Mouse (Mus musculus): ENCODE data around the gene Ctbs.
"Not testable (repeated sequence)": the region's sequence is repeated elsewhere in the genome, so short reads cannot be mapped to it uniquely, and the experiment has no call there.

Gene Ctbs

DNA sequence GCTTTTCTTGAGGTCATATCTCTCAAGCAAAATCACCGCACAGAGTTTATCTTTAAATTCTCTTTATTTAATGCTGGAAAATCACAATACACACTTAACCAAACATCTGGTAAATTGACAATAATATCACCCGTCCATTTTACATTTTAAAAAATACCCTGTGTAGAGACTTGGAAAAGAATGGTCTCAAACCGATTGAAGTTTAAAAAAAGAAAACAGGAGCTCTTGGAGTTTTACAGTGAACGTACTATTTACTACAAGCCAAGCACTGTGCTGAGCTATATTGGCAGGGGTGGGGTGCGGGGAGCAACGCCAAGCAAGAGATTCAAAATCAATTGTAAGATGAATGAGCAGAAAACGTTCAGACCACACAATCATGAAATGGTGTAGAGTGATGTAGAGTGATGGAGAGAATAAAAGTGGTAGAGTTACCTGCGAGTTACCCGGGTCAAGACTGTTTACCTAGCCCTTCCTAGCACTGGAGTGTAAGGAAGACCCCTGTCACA is at the start of gene Ctbs:
TSS of gene Ctbs (plus strand) at position 51 of the 506 bp plus-strand sequence.
- no peak for DNase-seq (ENCODE audit: low read depth, low spot score)

DNA sequence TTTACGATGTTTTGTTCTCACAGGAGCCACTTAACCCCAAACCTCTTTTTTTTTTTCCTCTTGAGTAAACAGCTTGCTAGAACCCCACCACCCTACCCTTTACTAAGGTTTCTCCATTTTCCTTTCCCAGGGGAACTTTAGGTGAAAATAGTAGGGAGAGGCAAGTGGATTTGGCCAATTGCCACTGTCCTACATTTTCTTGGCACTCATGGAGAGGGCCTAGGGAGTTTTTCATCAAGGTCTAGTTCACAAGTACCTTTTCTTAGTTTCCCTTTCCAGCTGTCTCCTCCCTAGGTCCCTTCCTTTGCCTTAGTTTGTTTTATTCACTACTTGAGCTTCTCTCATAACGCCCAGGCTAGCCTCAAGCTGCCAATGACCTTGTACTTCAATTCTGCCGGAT is 45.8 kb upstream of the Ctbs start:
- DNase-seq (ENCODE audit: low read depth, low spot score), result no peak

DNA sequence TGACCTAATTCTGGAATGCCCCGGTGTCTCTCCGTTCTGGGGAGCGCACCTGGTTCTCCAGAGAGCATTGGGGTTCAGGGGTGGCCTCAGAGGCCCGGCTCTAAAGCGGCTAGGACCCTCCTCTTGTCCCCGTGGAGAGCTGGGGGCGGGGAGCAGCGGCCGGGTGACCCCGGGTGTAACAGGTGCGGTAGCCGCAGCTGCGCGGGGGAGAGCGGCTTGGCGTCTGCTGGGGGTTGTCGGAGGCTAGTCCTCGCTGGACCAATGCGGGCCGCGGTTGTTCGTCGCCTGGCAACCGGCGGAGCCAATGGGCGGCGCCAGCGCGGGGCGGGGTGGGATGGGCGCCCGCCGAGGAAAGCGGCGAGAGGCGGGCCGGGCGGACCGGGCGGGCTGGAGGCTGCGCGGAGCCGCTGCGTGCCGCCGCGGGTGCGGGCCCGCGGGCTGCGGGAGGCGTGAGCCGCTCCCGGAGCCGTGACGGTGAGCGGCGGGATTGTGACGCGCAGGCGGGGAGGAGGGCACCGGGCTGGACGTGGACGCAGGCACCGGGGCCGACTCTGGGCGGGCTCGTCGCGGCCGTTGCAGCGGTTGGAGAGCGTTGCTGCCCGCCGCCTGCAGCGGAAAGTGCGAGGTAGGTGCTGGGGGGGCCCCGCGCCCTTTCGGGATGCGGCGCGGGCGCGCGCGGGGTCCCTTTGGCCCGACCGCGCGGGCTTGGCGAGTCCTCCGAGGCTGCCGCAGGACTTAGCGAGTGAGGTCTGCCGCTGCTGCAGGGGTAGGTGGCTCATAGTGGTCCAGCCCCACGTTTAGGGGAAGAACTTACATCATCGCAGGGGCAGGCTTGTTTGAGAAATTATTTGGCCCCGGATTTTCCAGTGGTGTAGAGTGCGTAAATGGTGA is 45.0 kb upstream of the Ctbs start, which contains the start of gene Ssx2ip:
TSS of gene Ssx2ip (plus strand) at position 332 of the 891 bp plus-strand sequence.
- DNase-seq (ENCODE audit: low read depth, low spot score), result peak; percentile 80

DNA sequence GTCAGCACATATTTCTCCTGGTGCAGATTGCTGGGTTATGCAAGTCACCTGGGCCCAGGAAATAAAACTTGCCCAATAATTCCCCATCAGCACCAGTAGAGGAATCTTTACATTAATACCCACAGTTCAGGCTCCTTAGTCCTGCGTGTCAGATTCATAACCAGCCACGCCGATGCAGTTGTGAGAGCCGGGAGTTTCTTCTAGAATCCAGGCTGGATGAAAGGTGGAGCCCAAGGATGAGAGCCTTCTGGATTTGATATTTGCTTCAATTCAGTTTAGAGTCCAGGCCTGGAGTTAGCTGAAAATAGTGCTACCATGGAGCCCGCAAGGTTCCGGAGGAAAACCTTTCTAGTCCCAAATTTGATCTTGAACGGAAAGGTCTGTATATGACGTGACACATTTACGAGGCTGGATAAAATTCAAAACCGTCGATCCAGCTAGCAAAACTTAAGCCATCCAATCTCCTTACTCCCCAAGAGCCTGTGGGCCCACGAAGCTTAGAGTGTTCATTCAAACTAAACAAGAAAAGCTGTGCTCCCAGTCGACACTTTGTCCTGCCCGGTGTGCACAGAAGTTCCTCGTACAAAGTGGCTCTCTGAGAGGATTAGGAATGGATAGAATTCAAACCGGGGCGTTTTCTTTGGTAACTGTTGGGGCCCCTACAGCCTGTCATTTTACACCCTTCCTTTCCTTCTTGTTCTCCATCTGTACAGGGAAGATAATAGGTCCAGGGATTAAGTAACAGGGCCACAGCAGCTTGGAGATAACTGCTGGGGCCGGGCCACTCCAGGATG is 44.2 kb upstream of the Ctbs start:
- DNase-seq (ENCODE audit: low read depth, low spot score), result no peak

DNA sequence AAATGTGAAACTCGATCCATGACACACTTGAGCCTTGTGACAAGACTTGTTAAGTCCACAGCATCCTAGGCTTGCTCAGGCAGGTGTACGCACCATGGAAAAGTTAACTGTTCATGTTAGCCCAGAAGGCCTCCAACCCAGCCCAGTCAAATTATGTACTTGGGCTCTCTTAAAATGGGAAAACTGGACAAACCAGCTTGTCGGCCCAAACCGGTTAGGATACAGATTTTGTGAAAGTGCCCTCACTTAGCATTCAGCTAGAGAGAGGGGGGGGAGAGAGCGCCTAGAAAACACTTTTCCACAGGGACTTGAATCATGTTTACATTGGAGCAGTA is 43.6 kb upstream of the Ctbs start:
- DNase-seq (ENCODE audit: low read depth, low spot score), result no peak

DNA sequence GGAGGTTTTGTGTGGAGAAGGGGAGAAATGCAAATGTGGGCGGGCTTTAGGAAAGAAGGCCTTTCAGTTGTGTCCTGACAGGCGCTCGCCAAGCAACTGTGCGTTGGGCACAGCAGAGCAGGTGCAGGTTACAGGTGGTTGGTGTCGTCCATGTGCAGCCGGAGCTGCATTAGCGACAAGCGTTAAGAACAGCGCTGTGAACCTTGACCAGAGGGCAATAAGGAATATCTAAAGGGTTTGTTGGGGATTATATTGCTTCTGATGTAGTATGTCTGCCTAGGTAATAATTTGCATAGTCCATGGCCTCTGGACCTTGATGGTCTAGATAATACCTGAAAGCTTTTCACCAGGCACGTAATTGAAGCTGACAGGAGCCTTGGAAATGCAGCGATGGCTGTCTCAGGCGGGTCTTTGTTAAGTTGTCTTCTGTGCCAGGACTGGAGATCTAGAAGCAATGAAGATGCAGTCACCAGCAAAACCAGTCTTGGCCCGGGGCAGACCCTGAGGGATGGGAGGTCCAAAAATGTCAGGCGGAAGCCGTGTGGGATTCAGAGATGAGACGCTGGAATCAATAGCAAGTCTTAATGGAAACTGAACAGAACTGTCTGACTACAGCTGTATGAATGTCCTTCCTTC is 42.4 kb upstream of the Ctbs start:
- no peak for DNase-seq (ENCODE audit: low read depth, low spot score)

DNA sequence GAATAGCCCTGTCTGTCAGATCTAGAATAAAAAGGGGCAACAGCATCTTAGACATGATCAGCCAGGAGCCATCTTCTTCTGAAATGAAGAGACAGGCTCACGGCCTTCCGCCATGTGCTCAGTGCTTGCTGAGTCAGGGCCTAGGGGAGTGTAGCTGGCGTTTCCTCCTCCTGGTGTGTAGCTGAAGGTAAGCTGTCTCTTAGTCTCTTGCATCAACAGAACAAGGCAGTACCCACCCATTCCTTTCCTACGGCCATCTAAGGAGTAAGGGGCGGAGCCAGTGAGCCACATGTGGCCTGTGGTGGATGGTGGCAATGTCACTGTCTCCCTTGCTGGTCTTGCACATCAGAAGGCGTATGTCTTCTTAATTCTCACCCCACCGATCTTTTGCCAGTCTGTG is 39.5 kb upstream of the Ctbs start:
- DNase-seq (ENCODE audit: low read depth, low spot score), result no peak

DNA sequence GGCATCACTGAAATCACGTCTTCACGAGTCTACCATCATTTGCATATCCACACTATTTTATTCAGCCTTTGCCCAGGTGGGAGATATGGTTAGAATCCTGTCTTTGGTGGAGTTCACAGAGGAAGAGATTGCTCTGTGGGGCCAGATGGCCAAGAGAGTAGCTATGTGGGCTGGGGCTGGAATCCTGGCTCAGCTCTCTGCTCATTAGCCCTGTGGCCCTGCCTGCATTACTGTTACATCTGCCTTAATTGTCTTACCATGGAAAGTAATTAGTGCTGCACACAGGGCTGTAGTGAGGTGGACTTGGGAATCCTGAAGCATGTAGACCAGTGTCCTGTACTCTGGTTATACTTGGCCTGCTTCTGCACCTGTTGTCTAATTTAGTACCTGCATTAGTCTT is 37.6 kb upstream of the Ctbs start:
- DNase-seq (ENCODE audit: low read depth, low spot score), result no peak

DNA sequence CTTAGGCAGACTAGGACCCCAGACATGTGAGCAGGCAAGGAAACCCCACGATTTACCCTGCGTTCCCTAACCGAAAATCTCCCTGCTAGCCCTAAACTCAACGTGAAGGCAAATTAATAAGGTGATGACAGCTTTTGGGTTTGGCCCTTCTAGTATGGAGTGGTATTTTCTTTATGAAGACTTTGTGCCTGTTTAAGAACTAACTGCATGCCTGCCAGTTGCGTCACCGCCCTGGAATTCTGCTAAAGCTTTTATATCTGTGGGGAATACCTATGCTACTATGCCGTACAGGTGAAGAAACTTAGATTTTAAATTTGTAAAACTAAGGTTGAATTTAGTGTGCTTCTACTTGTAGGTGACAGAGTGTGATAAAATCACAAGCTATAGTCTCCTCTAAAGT is 37.1 kb upstream of the Ctbs start:
- DNase-seq (ENCODE audit: low read depth, low spot score), result no peak

DNA sequence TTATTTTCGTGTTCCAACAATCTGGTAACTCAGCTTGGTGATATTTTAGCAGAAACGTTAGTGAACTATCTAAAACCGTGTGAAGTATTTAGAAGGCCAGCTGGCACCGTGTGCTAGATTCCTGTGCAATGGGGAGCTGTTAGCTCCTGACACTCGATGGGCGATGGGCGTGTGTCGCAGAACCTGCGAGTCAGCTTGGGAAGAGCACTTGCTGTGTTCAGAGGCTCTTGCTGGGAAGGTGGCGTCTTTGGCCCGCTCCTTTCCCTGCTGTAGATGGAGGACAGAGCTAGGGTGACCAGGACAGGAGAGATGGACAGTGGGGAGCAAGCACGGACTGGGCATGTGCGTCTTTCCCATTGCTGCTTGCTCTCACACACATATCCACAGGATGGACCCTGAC is 36.6 kb upstream of the Ctbs start:
- DNase-seq (ENCODE audit: low read depth, low spot score), result no peak

DNA sequence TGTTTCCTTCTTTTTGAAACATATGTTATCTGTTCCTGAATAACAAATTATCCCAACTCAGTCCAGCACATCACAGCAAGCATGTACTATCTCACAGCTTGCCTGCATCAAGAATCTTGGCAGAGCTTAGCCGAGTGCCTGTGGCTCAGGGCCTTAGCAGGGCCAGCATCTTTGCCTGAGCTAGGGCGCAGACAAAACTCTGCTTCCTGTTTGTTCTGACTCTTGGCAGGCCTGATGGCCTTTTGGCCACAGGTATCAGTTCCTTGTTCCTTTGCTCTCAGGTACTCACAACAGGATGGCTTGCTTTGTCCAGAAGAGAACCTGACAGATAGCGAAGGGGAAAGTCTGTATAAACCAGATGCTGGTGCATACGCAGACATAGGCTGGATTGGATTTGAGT is 35.6 kb upstream of the Ctbs start:
- no peak for DNase-seq (ENCODE audit: low read depth, low spot score)

DNA sequence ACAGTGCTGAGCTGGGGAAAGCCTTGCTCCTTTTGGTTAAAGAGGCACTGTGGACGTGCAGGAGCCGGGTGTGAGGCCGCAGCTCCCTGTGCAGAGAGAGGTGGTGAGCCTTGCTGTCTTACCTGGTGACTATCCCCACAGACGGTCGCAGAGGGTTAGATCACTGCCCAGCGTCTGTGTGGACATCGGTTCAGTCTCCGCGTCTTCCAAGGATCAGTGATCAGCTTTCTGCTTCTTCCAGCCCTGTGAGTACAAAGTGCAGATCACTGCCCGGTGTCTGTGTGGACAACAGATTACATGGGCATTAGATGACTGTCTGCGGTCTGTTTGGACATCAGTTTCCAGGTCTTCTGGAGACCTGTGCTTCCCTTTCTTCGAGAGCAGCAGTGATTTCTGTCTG is 35.0 kb upstream of the Ctbs start:
- no peak for DNase-seq (ENCODE audit: low read depth, low spot score)

DNA sequence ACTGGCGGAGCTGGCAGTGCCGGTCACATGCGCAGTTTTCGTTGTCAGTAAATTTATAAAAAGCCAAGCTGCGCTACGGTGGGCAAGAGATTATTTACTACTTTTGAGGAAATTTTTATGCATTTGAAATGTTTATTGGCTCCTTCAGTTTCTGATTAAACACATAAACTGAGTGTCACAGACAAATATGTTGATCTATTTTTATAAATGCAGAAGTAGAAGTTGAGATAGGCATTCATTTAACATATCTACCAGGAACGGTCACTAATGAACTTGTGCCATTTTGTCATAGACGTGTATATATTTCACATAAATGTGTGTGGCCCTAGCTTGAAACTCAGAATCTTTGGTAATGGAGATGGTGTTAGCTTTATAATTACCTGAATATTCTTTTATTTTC is 31.7 kb upstream of the Ctbs start:
- no peak for DNase-seq (ENCODE audit: low read depth, low spot score)

DNA sequence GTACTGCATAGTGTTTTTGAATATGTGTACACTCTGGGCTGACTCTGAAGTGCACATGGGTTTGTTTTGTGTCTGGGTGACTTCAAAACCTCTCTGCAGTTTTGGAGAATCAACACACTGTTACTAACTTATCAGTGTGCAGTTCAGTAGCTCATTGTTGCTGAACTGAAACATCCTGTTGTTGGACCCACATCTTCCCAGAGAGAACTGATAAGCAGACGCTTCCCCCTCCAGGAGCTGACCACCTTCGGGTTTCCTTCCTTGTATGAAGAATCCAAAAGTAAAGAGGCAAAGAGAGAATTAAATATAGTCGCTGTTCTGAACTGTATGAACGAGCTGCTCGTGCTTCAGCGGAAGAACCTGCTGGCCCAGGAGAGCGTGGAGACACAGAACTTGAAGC is 30.7 kb upstream of the Ctbs start:
- DNase-seq (ENCODE audit: low read depth, low spot score), result no peak

DNA sequence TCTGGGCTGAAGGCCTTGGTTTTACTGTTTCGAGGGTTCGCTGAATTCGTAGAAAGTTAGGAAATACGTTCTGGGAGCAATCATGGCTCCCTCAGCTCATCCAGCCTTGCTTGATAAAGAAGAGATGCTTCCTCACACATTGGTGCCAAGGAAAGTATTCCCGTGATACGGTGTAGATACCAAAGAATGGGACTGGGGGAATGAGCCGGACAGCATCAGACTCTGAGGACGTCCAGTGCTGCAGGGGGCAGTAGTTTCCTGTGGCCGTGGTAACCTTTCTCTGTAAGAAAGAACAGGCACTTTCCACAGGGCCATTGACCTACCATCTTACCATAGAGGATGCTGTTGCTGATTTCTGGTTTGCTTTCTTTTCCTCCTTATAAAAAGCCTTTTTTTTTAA is 30.1 kb upstream of the Ctbs start:
- DNase-seq (ENCODE audit: low read depth, low spot score), result no peak

DNA sequence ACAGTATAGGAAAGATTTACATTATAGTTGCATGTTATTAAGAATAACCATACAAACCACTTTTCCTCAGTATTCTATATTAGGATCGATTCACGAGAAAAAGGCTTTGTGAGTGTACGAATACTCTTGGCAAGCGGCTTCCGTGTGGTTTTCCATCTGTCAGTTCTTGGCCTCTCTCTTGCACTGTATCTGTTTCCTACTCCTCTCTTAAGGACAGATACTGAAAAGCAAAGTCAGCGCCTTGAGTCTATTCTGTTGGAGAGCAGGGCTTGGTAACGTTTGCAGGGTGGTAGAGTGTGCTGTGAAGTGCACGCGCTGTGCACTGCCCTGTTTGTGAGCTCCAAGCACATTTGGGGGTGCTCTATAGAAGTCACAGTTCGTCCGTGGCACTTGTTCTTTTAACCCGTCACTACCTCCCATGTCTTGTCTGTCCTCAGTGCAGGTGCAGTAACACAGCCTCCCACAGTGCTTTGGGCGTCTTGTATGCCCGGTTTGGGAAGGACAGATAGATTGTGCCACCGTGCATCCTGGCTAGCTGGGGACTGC is 29.5 kb upstream of the Ctbs start:
- no peak for DNase-seq (ENCODE audit: low read depth, low spot score)

DNA sequence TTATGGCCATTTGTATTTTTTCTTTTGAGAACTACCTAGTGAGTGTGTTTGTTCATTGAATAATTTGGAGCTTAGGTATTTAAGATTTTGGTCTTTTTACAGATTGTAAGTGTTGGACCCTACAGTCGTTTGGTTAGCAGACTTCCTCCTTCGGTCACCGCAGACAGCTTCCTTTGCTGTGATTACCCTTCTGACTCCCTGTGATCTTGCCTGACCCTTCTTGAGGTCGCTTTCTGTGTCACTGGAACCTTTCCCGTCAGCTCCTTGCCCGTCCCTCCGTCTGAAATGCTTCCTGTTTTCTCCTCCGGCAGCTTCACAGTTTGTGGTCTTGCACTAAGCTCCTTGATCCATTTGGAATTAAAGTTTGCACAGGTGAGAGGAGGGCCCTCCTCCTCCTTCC is 27.8 kb upstream of the Ctbs start:
- no peak for DNase-seq (ENCODE audit: low read depth, low spot score)

DNA sequence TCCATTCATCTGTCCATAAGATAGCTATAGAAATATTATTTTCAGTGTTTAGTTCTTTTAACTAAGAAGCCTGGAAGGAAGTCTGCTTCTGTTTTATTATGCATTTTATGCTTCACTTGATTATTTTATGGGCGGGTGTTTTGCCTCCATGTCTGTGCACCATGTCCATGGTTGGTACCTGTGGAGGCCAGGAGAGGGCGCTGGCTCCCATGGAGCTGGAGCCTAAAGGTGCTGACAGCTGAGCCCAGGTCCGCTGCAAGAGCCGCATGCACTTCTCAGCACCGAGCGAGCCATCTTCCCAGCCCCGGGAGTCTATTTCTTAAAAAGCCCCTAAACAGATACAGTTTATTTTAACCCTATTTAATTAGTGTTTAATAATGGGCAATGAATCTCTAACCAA is 25.9 kb upstream of the Ctbs start:
- no peak for DNase-seq (ENCODE audit: low read depth, low spot score)

DNA sequence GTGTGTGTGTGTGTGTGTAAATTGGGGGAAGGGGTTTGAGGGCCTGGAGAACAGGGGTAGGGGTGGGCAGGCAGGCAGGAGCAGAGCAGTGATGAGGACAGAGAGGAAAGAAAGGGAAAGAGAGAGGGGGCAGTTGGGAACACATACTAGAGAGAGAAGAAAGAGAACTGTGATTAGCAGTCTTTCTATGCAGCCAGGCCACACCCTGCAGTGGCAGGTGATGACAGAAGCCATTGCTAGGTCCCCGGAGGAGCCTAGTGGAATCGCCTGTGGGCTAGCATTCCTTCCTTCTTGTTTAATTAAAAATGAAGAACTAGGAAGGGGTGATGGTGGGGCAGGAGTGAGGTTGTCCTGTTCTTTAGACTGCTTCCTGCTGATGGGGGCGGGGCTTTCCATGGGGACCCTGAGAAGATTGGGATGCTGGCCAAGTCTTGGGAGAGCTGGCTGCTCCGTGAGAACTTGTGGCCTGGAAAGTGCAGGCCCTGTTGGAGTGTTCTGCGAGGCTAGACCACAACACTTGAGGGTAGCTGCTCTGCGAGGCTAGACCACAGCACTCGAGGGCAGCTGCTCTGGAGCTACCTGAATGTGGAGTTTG is 25.2 kb upstream of the Ctbs start:
- no peak for DNase-seq (ENCODE audit: low read depth, low spot score)

DNA sequence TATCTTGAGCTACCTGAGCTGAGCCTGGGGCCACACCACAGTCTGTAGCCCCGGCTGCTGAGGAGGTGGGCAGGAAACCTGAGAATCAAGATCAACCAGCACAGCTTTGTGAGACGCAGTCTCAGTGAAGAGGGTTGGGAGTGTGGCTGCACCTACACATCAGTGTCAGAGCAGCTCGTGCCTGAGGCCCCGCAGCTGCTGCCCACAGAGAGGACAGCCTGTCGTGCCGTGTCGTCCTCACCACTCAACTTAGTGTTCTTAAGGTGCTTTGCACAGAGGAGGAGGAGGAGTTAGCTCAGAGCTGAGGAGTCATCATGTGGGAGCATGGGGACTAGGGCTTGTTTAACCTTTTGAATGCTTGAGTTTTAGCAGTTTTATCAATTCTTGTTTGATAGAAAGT is 23.7 kb upstream of the Ctbs start:
- no peak for DNase-seq (ENCODE audit: low read depth, low spot score)

DNA sequence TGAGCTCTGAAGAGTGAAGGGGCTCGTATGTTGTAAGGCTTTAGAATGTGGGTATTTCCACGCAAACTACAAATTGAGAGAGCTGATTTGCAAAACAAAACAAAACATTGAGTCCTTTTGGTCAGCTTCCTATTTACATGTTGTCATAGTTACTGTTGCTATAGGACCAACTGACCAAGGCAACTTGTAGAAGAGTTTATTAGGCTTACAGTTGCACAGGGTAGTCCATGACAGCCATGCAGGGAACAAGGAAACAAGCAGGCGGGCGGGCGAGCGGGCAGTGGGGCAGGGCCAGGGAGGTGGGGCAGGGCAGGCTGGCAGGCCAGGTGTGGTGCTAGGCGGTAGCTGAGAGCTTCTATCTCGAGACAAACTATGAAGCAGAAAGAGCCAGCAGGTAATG is 23.1 kb upstream of the Ctbs start:
- no peak for DNase-seq (ENCODE audit: low read depth, low spot score)

DNA sequence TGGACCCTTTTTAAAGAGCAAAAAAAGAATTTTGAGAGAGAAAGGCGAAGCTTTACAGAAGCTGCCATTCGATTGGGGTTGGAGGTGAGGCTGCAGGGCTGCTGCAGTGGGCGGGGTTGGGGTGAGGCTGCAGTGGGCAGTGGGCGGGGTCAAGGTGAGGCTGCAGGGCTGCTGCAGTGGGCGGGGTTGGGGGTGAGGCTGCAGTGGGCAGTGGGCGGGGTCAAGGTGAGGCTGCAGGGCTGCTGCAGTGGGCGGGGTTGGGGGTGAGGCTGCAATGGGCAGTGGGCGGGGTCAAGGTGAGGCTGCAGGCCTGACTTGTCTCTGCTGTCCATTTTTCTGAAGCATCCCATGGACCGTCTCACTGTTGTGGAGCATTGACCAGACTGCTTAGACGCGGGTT is 16.5 kb upstream of the Ctbs start:
- not testable (repeated sequence) for DNase-seq (ENCODE audit: low read depth, low spot score)
